Mouse (Mus musculus) telencephalon, adult 2 months (tissue): ENCODE results near the gene Grk2.

Experiments
- DNase-seq: peaks from one replicate; pipeline ENCODE4 v3.0.0-alpha.2; 2011; ENCODE audit warnings: low read depth, low spot score

Grk2 gene

GRCm38 (mm10) chr19:4306190-4306577 lies at the start of gene Grk2:
Gene Grk2, minus strand, starts transcription at chr19:4306222.
- DNase-seq: no peak

- no peak for DNase-seq
Observed at GRCm38 (mm10) chr19:4349455-4349854, 43.4 kb upstream of the Grk2 start.

- no peak for DNase-seq
Observed at GRCm38 (mm10) chr19:4346479-4346878, 40.5 kb upstream of the Grk2 start.

GRCm38 (mm10) chr19:4338162-4338561 lies 32.1 kb upstream of the Grk2 start:
- peak; percentile 26 for DNase-seq

- DNase-seq: peak; percentile 97
Observed at GRCm38 (mm10) chr19:4333791-4334190, 27.8 kb upstream of the Grk2 start.

- DNase-seq: peak; percentile 51
Observed at GRCm38 (mm10) chr19:4333100-4333775, 27.2 kb upstream of the Grk2 start.

- DNase-seq: peak; percentile 60
Observed at GRCm38 (mm10) chr19:4332653-4333052, 26.6 kb upstream of the Grk2 start.

- DNase-seq: no peak
Observed at GRCm38 (mm10) chr19:4331273-4331672, 25.3 kb upstream of the Grk2 start.

- no peak for DNase-seq
Observed at GRCm38 (mm10) chr19:4330603-4331002, 24.6 kb upstream of the Grk2 start.

- no peak for DNase-seq
Observed at GRCm38 (mm10) chr19:4328737-4329304, 22.8 kb upstream of the Grk2 start.

- no peak for DNase-seq
Observed at GRCm38 (mm10) chr19:4326881-4327280, 20.9 kb upstream of the Grk2 start.

GRCm38 (mm10) chr19:4326106-4326505 lies 20.1 kb upstream of the Grk2 start:
- DNase-seq: no peak

- no peak for DNase-seq
Observed at GRCm38 (mm10) chr19:4322134-4322533, 16.1 kb upstream of the Grk2 start.

- DNase-seq: no peak
Observed at GRCm38 (mm10) chr19:4321622-4322021, 15.6 kb upstream of the Grk2 start.

- DNase-seq: no peak
Observed at GRCm38 (mm10) chr19:4319272-4319671, 13.2 kb upstream of the Grk2 start.

- no peak for DNase-seq
Observed at GRCm38 (mm10) chr19:4317181-4317580, 11.2 kb upstream of the Grk2 start.

GRCm38 (mm10) chr19:4315223-4315944 lies 9.4 kb upstream of the Grk2 start:
- DNase-seq: no peak

GRCm38 (mm10) chr19:4309776-4310185 lies 3.8 kb upstream of the Grk2 start:
- peak; percentile 58 for DNase-seq

GRCm38 (mm10) chr19:4309302-4309701 lies 3.3 kb upstream of the Grk2 start:
- DNase-seq: no peak

- DNase-seq: no peak
Observed at GRCm38 (mm10) chr19:4305491-4306189, 382 bp downstream of the Grk2 start.

GRCm38 (mm10) chr19:4304871-4305321 lies 1.1 kb downstream of the Grk2 start:
- no peak for DNase-seq

- no peak for DNase-seq
Observed at GRCm38 (mm10) chr19:4304251-4304821, 1.7 kb downstream of the Grk2 start.
